Mouse (Mus musculus): ENCODE data around the gene Ptger3. TPM values are rescaled to one million over a fixed set of nuclear protein-coding genes. Genes with fewer than 3 reads are reported as not detected.
A peak's percentile ranks its signal among the peaks of the same experiment; 100 is the strongest.

Gene Ptger3
- polyA plus RNA-seq, 1 experiment = 29.5 TPM

DNA sequence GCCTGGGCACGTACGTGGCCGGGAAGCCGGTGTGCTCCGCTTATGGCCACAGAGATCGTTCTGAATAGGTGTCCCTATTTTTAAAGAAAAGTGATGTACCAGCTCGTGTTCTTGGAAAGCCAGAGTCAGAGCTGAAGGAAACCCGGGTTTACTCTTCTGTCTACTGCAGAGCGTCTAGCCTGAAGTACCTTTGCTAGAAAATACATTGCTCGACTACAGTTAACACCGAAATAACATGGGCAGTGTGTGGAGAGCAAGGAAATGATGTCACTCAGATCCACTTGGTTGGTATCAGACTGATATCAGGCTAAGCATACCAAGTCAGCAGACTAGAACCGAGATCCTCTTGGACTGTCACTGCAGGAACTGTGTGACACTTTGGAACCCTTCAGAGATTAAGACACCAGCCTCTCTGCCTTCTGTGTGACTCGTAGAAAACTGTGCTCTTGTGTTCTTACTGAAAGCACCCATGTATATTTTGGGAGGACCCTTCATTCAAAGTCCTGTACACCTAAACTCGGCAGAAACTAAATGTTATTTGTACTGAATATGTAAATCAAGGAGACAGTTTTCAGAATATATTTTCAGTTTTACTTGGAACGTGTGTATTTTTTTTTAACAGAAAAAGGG, 31.8 kb upstream of the Ptger3 start:
- H3K36me3 ChIP-seq (ENCODE audit: control insufficient read depth, insufficient read depth, low read length) = peaks cover 5% of the 10 kb centered on the region
- no peaks in the 10 kb centered on the region for H3K4me1 ChIP-seq (ENCODE audit: control insufficient read depth, insufficient read depth, low read length)
- H3K4me3 ChIP-seq (ENCODE audit: insufficient read depth, low read depth, low read length) = peak overlapping the region; percentile 64
- TF ChIP-seq CTCF (conservative IDR thresholded peaks at IDR 0.05; ENCODE audit: insufficient read depth, insufficient read length, low read depth, low read length) (no peak), POLR2A (IDR thresholded peaks at IDR 0.05; ENCODE audit: low read depth, low read length) (no peak)
- 2% methylated on average over 15 of the region's 15 CpGs for WGBS
- no peaks in the 10 kb centered on the region for H3K27me3 ChIP-seq (replicated peaks; ENCODE audit: control insufficient read depth, insufficient read depth, low read length)
- H3K27ac ChIP-seq (ENCODE audit: insufficient read depth, low read depth, low read length) = peak overlapping the region; percentile 99
- DNase-seq = no peak

DNA sequence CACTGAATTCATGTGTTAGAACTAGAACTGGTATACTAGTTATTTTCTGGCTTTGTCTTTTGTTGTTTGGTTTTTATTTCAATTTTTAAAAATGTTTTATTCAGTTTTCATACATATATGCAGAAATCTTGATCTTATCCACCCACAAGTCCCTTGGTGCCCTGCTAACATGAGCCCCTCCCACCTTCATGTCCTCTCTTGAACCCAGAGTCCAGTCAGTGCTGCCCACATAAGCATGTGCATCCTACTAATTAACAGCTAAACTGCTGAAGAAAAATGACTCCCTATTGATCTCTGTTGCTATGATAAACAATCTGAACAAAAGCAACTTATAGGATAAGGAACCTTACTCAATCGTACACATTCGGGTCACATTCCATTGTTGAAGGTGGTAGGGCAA, 17.4 kb upstream of the Ptger3 start:
- Histone ChIP-seq H3K36me3 (ENCODE audit: control insufficient read depth, insufficient read depth, low read length) (peaks cover 4% of the 10 kb centered on the region), H3K27ac (ENCODE audit: insufficient read depth, low read depth, low read length) (no peak overlapping the region), H3K4me1 (ENCODE audit: control insufficient read depth, insufficient read depth, low read length) (no peaks in the 10 kb centered on the region), H3K4me3 (ENCODE audit: insufficient read depth, low read depth, low read length) (no peak overlapping the region), H3K27me3 (replicated peaks; ENCODE audit: control insufficient read depth, insufficient read depth, low read length) (no peaks in the 10 kb centered on the region)
- TF ChIP-seq POLR2A (IDR thresholded peaks at IDR 0.05; ENCODE audit: low read depth, low read length) (no peak), CTCF (conservative IDR thresholded peaks at IDR 0.05; ENCODE audit: insufficient read depth, insufficient read length, low read depth, low read length) (no peak)
- 96% methylated on average over 2 of the region's 2 CpGs for WGBS
- DNase-seq = no peak

DNA sequence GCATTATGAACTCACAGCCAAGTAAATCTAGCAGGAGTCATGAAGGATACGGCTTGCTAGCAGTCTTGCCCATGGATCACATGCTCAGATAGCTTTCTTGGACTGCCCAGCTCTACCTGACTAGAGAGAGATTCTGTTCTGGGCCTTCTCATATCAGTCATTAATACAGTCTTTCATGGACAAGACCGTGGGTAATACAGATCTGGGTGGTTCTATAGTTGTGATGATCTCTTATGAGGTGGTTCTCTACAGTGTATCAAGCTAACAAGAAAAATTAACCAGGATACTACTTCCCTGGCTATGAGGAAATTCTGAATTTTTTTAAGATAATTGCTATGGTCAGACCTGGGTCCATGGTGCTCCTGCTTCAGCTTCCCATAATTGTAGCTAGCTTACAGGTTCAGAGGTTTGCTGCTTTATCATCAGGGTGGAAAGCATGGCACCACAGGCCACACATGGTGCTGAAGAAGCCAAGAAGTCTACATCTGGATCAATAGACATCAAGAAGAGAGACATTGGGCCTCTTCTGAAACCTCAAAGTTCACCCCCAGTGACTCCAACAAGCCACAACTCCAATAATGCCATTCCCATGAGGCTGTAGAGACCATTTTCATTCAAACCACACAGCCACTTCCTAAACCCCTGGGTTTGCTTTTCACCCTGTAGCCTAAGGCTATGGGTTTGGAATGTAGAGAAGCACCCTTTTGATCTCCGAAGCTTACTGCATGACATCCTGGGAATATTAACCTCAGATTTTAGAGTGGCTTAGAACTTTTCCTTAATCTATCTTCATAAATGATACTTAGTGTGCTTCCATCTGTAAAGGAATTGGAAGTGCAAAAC, 16.7 kb upstream of the Ptger3 start:
- Histone ChIP-seq H3K27ac (ENCODE audit: insufficient read depth, low read depth, low read length) (no peak overlapping the region), H3K4me3 (ENCODE audit: insufficient read depth, low read depth, low read length) (no peak overlapping the region), H3K27me3 (replicated peaks; ENCODE audit: control insufficient read depth, insufficient read depth, low read length) (no peaks in the 10 kb centered on the region), H3K4me1 (ENCODE audit: control insufficient read depth, insufficient read depth, low read length) (no peaks in the 10 kb centered on the region), H3K36me3 (ENCODE audit: control insufficient read depth, insufficient read depth, low read length) (peaks cover 1% of the 10 kb centered on the region; the same call in 1 of the 2 replicates)
- DNase-seq = no peak
- TF ChIP-seq POLR2A (IDR thresholded peaks at IDR 0.05; ENCODE audit: low read depth, low read length) (no peak), CTCF (conservative IDR thresholded peaks at IDR 0.05; ENCODE audit: insufficient read depth, insufficient read length, low read depth, low read length) (no peak)
- WGBS = 93% methylated on average over 3 of the region's 3 CpGs

DNA sequence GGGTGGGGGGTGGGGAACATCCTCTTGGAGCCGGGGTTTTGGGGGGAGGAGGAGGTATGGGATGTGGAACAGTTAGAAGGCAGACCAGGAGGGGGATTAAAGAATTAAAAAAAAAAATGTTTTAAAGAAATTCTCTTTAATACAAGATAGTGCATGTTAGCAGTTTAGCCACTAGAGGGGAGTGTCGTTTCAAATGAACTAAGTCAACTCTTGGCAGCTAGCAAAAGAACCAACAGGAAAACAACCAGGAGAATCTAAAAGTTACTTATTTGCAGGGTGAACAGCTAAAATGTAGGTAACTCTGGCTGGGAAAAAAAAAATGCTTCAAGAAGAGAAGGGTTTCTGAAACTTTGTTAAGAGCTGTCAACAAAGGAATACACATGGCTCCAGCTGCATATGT, 1.5 kb upstream of the Ptger3 start:
- TF ChIP-seq CTCF (conservative IDR thresholded peaks at IDR 0.05; ENCODE audit: insufficient read depth, insufficient read length, low read depth, low read length) (no peak), POLR2A (IDR thresholded peaks at IDR 0.05; ENCODE audit: low read depth, low read length) (no peak)
- Histone ChIP-seq H3K36me3 (ENCODE audit: control insufficient read depth, insufficient read depth, low read length) (no peaks in the 10 kb centered on the region), H3K27me3 (replicated peaks; ENCODE audit: control insufficient read depth, insufficient read depth, low read length) (no peaks in the 10 kb centered on the region), H3K27ac (ENCODE audit: insufficient read depth, low read depth, low read length) (no peak overlapping the region), H3K4me1 (ENCODE audit: control insufficient read depth, insufficient read depth, low read length) (no peaks in the 10 kb centered on the region; the same call in 1 of the 2 replicates), H3K4me3 (ENCODE audit: insufficient read depth, low read depth, low read length) (no peak overlapping the region)
- peak; percentile 69 for DNase-seq
- 4% methylated on average over 2 of the region's 2 CpGs for WGBS

DNA sequence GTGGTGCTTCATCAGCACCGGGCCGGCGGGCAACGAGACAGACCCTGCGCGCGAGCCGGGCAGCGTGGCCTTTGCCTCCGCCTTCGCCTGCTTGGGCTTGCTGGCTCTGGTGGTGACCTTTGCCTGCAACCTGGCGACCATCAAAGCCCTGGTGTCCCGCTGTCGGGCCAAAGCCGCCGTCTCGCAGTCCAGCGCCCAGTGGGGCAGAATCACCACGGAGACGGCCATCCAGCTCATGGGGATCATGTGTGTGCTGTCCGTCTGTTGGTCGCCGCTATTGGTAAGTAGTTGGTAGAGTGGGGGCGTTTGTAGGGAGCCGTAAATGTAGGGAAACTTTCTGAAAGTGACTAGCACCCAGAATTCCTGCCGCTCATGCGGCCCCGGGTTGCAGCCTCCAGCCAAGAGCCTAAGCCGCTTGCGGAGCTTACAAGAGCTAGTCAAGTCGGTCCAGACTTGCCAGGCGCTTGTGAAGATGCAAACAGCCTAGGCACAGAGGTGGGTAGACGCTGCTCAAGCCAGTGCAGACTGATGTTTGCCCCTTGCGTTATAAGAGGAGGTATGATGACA, 957 bp downstream of the Ptger3 start:
- Histone ChIP-seq H3K27me3 (replicated peaks; ENCODE audit: control insufficient read depth, insufficient read depth, low read length) (no peaks in the 10 kb centered on the region), H3K36me3 (ENCODE audit: control insufficient read depth, insufficient read depth, low read length) (no peaks in the 10 kb centered on the region), H3K27ac (ENCODE audit: insufficient read depth, low read depth, low read length) (peak overlapping the region; percentile 2; the same call in 1 of the 2 replicates), H3K4me3 (ENCODE audit: insufficient read depth, low read depth, low read length) (peak overlapping the region; percentile 43), H3K4me1 (ENCODE audit: control insufficient read depth, insufficient read depth, low read length) (no peaks in the 10 kb centered on the region; the same call in 1 of the 2 replicates)
- DNase-seq = no peak
- TF ChIP-seq CTCF (conservative IDR thresholded peaks at IDR 0.05; ENCODE audit: insufficient read depth, insufficient read length, low read depth, low read length) = no peak
- no peak for TF ChIP-seq POLR2A (IDR thresholded peaks at IDR 0.05; ENCODE audit: low read depth, low read length)
- 3% methylated on average over 34 of the region's 34 CpGs for WGBS

DNA sequence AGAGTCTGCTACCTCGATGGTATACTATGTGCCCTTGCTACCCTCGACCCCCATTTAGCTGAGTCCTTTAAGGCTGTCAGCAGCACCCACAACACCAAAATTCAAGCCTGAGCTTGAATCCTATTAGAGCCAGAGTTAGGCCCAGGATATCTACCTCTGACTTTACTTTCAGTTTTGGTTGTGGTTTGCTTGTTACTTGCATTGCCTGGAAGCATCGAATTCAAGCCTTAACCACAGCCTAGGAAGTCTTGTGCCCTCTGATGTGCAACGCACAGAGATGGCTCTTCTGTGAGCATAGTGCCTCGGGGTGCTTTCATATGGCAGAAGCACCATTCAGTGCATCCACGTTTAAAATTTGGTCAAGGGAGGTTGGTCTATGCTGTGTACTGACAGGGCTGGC, 5.3 kb downstream of the Ptger3 start:
- 79% methylated on average over 6 of the region's 6 CpGs for WGBS
- no peak for DNase-seq
- no peaks in the 10 kb centered on the region for H3K27me3 ChIP-seq (replicated peaks; ENCODE audit: control insufficient read depth, insufficient read depth, low read length)
- TF ChIP-seq POLR2A (IDR thresholded peaks at IDR 0.05; ENCODE audit: low read depth, low read length) = no peak
- no peak for TF ChIP-seq CTCF (conservative IDR thresholded peaks at IDR 0.05; ENCODE audit: insufficient read depth, insufficient read length, low read depth, low read length)
- no peak overlapping the region for H3K27ac ChIP-seq (ENCODE audit: insufficient read depth, low read depth, low read length)
- no peaks in the 10 kb centered on the region for H3K36me3 ChIP-seq (ENCODE audit: control insufficient read depth, insufficient read depth, low read length)
- H3K4me1 ChIP-seq (ENCODE audit: control insufficient read depth, insufficient read depth, low read length) = no peaks in the 10 kb centered on the region
- no peak overlapping the region for H3K4me3 ChIP-seq (ENCODE audit: insufficient read depth, low read depth, low read length)

Measured in kidney, adult 2 months (tissue).